Mouse (Mus musculus) right cerebral cortex, adult 2 months (tissue): ENCODE measurements around the gene Smim7.
A peak's percentile ranks its signal among the peaks of the same experiment; 100 is the strongest.

Experiments
- DNase-seq, 2 experiments: peaks; one replicate each; pipeline ENCODE4 v3.0.0; 2021 to 2022; ENCODE audit warnings: low spot score in 2 of 2

The Smim7 gene

GRCm38 (mm10) chr8:72547802-72548643, 22.9 kb downstream of the Smim7 start, which contains the start of gene Med26:
Gene Med26, minus strand, starts transcription at chr8:72548270.
- peak; percentile 97 to 98 for DNase-seq

GRCm38 (mm10) chr8:72547122-72547801, 23.6 kb downstream of the Smim7 start:
- DNase-seq = no peak

GRCm38 (mm10) chr8:72539234-72539633, 31.7 kb downstream of the Smim7 start:
- DNase-seq = no peak

- no peak for DNase-seq
Measured at GRCm38 (mm10) chr8:72534888-72535287, 36.0 kb downstream of the Smim7 start.

GRCm38 (mm10) chr8:72532103-72532502, 38.8 kb downstream of the Smim7 start:
- DNase-seq = no peak

- no peak for DNase-seq
Measured at GRCm38 (mm10) chr8:72521888-72522287, 49.0 kb downstream of the Smim7 start.

GRCm38 (mm10) chr8:72517421-72517988, 53.4 kb downstream of the Smim7 start:
- DNase-seq = no peak
